Mouse (Mus musculus): ENCODE measurements around the gene Olfr1491.

Gene Olfr1491

GRCm38 (mm10) chr19:13696968-13697367, at the start of gene Olfr1491:
Gene Olfr1491, plus strand, starts transcription at chr19:13697268.
- no peak for DNase-seq (ENCODE audit: low spot score in 2 of 2)

GRCm38 (mm10) chr19:13650791-13651190, 46.3 kb upstream of the Olfr1491 start, which contains the start of gene Olfr1490:
Gene Olfr1490, plus strand, starts transcription at chr19:13651091.
- no peak for DNase-seq (ENCODE audit: low spot score in 2 of 2)

- no peak for DNase-seq (ENCODE audit: low spot score in 2 of 2)
These were observed 25.9 kb downstream of the Olfr1491 start, which contains the start of gene Olfr1493-ps1 for GRCm38 (mm10) chr19:13722978-13723377. Gene Olfr1493-ps1, plus strand, starts transcription at chr19:13723278.

GRCm38 (mm10) chr19:13739428-13739827, 42.4 kb downstream of the Olfr1491 start, which contains the start of gene Olfr1494:
Gene Olfr1494, plus strand, starts transcription at chr19:13739728.
- no peak for DNase-seq (ENCODE audit: low spot score in 2 of 2)

DNA sequence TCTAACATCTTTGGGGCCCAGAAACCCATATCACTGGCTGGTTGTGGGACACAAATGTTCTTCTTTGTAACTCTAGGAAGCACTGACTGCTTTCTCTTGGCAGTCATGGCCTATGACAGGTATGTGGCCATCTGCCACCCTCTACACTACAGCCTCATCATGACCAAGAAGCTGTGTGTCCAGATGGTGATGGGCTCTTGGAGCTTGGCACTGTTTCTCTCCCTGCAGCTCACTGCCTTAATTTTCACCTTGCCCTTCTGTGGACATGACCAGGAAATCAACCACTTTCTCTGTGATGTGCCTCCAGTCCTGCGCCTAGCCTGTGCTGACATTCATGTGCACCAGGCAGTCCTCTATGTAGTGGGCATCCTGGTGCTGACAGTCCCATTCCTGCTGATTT, 52.3 kb downstream of the Olfr1491 start:
- no peak for DNase-seq (ENCODE audit: low spot score in 2 of 2)

Measured in right cerebral cortex, postnatal 36 days (tissue).